8 mouse cellular contexts compared by ENCODE assay signal in the genomic region with DNA sequence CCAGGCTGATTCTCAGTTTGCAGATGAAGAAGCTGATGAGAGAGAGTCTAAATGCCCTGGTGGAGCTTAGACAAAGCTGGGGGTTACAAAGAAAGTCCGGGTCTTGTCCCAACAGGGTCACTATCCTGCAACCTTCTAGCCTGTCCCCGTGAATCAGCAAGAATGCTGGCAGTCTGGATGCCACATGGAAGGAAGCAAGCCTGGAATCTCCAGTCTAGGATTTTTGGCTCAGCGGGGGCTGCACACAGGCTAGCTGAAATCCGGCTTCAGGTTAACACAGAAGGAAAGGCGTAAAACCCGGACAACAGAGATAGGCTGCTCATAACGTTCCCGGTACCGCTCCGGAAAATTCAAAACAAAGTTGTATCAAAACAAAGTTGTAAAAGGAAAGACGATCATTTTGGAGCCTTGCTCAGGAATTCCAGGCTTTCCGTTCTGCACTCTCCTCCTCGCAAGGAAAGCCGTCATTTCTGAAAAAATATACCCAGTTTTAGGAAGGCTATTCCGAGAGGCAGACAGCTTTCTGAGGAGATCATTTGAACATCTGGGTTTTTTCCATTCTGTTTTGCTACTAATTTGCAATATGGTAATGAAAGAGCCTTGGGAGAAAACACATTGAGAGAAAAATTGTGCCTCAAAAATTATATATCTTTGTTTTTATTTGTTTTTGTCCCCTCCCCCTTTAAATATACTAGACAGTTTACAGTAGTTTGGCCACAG.
DNase-seq lines count a peak whose midpoint lies in the region; ATAC-seq and TF ChIP-seq lines count a peak whose summit lies in the region.

No protein-coding gene starts in this region.

- H3K9me3 ChIP-seq in lung, embryonic 14.5 days (ENCODE audit: low read depth, low read length): no peaks in the 10 kb centered on the region
- no peaks in the 10 kb centered on the region for H3K9me3 ChIP-seq in kidney, embryonic 14.5 days (ENCODE audit: control insufficient read depth, low read length)
- H3K9me3 ChIP-seq in midbrain, postnatal 0 days (ENCODE audit: low read length): no peaks in the 10 kb centered on the region

- WGBS in lung, embryonic 14.5 days: 16% methylated on average over 15 of the region's 15 CpGs
- 22% methylated on average over 15 of the region's 15 CpGs for WGBS in lung, adult 2 months
- WGBS in kidney, embryonic 14.5 days: 13% methylated on average over 15 of the region's 15 CpGs
- WGBS in midbrain, postnatal 0 days: 50% methylated on average over 15 of the region's 15 CpGs

- peak; percentile 78 for DNase-seq in lung, embryonic 14.5 days
- DNase-seq in lung, adult 2 months: no peak
- peak; percentile 53 for DNase-seq in heart, adult 8-10 months (ENCODE audit: low spot score)
- DNase-seq in midbrain, postnatal 0 days (ENCODE audit: low spot score): no peak
- no peak for DNase-seq in cerebellum, adult 18-20 months

- peak overlapping the region; percentile 26 for H3K4me3 ChIP-seq in lung, embryonic 14.5 days (ENCODE audit: low read depth, low read length)
- H3K4me3 ChIP-seq in lung, adult 2 months (replicated peaks; ENCODE audit: extremely low read depth, low read depth, low read length): no peak overlapping the region
- peak overlapping the region; percentile 32 for H3K4me3 ChIP-seq in brown adipose tissue, adult 24 weeks (ENCODE audit: insufficient read depth, low read depth, low read length)
- peak overlapping the region; percentile 27; the same call in 1 of the 2 replicates for H3K4me3 ChIP-seq in kidney, embryonic 14.5 days (ENCODE audit: low read length)
- H3K4me3 ChIP-seq in midbrain, postnatal 0 days (ENCODE audit: low read depth, low read length): no peak overlapping the region

- peak; percentile 80 for ATAC-seq in lung, embryonic 14.5 days (ENCODE audit: insufficient read depth)
- ATAC-seq in kidney, embryonic 14.5 days (ENCODE audit: low FRiP score, low TSS enrichment): peak; percentile 77
- ATAC-seq in midbrain, postnatal 0 days (ENCODE audit: low FRiP score): no peak
- no peak for ATAC-seq in megakaryocyte, adult 5-6 weeks (ENCODE audit: poor library complexity, severe bottlenecking)

- no peaks in the 10 kb centered on the region for H3K4me1 ChIP-seq in lung, embryonic 14.5 days (ENCODE audit: insufficient read depth)
- peaks cover 2% of the 10 kb centered on the region for H3K4me1 ChIP-seq in lung, adult 2 months (ENCODE audit: control insufficient read depth, insufficient read depth, low read length)
- H3K4me1 ChIP-seq in brown adipose tissue, adult 24 weeks (ENCODE audit: control insufficient read depth, insufficient read depth, insufficient read length, low read length): peaks cover 2% of the 10 kb centered on the region; the same call in 1 of the 2 replicates
- no peaks in the 10 kb centered on the region for H3K4me1 ChIP-seq in kidney, embryonic 14.5 days (ENCODE audit: control insufficient read depth, insufficient read depth, low read length)
- H3K4me1 ChIP-seq in midbrain, postnatal 0 days (ENCODE audit: insufficient read depth, low read length): no peaks in the 10 kb centered on the region

- peak overlapping the region; percentile 58 for H3K4me2 ChIP-seq in lung, embryonic 14.5 days
- peak overlapping the region; percentile 35 for H3K4me2 ChIP-seq in kidney, embryonic 14.5 days (replicated peaks; ENCODE audit: low read depth, low read length)
- peak overlapping the region; percentile 18; the same call in 1 of the 2 replicates for H3K4me2 ChIP-seq in midbrain, postnatal 0 days (ENCODE audit: low read depth, low read length, poor library complexity, severe bottlenecking)

- no peak for TF ChIP-seq CTCF in lung, embryonic 14.5 days (IDR thresholded peaks at IDR 0.05; ENCODE audit: low read depth)
- no peak for TF ChIP-seq CTCF in lung, adult 2 months (IDR thresholded peaks at IDR 0.05; ENCODE audit: insufficient read depth, low read length)
- no peak for TF ChIP-seq CTCF in midbrain, postnatal 0 days (IDR thresholded peaks at IDR 0.05)

- peak overlapping the region; percentile 37 for H3K9ac ChIP-seq in lung, embryonic 14.5 days
- peak overlapping the region; percentile 23; the same call in 1 of the 2 replicates for H3K9ac ChIP-seq in kidney, embryonic 14.5 days (ENCODE audit: low read depth, low read length)
- H3K9ac ChIP-seq in midbrain, postnatal 0 days (replicated peaks; ENCODE audit: low read length, poor library complexity, severe bottlenecking): no peak overlapping the region

- no peaks in the 10 kb centered on the region for H3K27me3 ChIP-seq in lung, embryonic 14.5 days (ENCODE audit: insufficient read depth, low read length)
- no peaks in the 10 kb centered on the region for H3K27me3 ChIP-seq in kidney, embryonic 14.5 days (ENCODE audit: control insufficient read depth, insufficient read depth, low read length)
- H3K27me3 ChIP-seq in midbrain, postnatal 0 days (ENCODE audit: insufficient read depth, low read length): no peaks in the 10 kb centered on the region

- peak overlapping the region; percentile 79 for H3K27ac ChIP-seq in lung, embryonic 14.5 days (ENCODE audit: low read depth)
- H3K27ac ChIP-seq in brown adipose tissue, adult 24 weeks (replicated peaks; ENCODE audit: low read depth, low read length): peak overlapping the region; percentile 68
- peak overlapping the region; percentile 62; the same call in 1 of the 2 replicates for H3K27ac ChIP-seq in kidney, embryonic 14.5 days (ENCODE audit: low read depth, low read length)
- H3K27ac ChIP-seq in midbrain, postnatal 0 days (ENCODE audit: low read depth, low read length): no peak overlapping the region

- H3K36me3 ChIP-seq in lung, embryonic 14.5 days (ENCODE audit: insufficient read depth): no peaks in the 10 kb centered on the region
- H3K36me3 ChIP-seq in kidney, embryonic 14.5 days (ENCODE audit: control insufficient read depth, insufficient read depth, low read length): no peaks in the 10 kb centered on the region
- no peaks in the 10 kb centered on the region for H3K36me3 ChIP-seq in midbrain, postnatal 0 days (ENCODE audit: insufficient read depth, low read length)

- TF ChIP-seq POLR2A in lung, adult 2 months (IDR thresholded peaks at IDR 0.05; ENCODE audit: borderline replicate concordance, extremely low read depth, low read depth, low read length): no peak

Comparison
In these comparisons a context has a peak if more than half of its experiments do, and no peak if none do; other contexts are left out.
1. DNase-seq: peak in lung, embryonic 14.5 days (single experiment) and heart, adult 8-10 months (single experiment); none in lung, adult 2 months (single experiment), midbrain, postnatal 0 days (single experiment) and cerebellum, adult 18-20 months (0 of 2).
2. H3K4me3 ChIP-seq: peak in lung, embryonic 14.5 days (single experiment), brown adipose tissue, adult 24 weeks (single experiment) and kidney, embryonic 14.5 days (single experiment); none in lung, adult 2 months (single experiment) and midbrain, postnatal 0 days (single experiment).
3. ATAC-seq: peak in lung, embryonic 14.5 days (single experiment) and kidney, embryonic 14.5 days (single experiment); none in midbrain, postnatal 0 days (single experiment) and megakaryocyte, adult 5-6 weeks (single experiment).
4. Peak in every context shown above with its lines, with median percentiles within 50 percentile points of each other: H3K4me2 ChIP-seq.